Mouse (Mus musculus): Measurements from ENCODE around the gene G3bp1. TPM values are rescaled to one million over a fixed set of nuclear protein-coding genes. Genes with fewer than 3 reads are reported as not detected.

G3bp1 gene
- polyA plus RNA-seq, 1 experiment from 2014 or later: 36.8 TPM

DNA sequence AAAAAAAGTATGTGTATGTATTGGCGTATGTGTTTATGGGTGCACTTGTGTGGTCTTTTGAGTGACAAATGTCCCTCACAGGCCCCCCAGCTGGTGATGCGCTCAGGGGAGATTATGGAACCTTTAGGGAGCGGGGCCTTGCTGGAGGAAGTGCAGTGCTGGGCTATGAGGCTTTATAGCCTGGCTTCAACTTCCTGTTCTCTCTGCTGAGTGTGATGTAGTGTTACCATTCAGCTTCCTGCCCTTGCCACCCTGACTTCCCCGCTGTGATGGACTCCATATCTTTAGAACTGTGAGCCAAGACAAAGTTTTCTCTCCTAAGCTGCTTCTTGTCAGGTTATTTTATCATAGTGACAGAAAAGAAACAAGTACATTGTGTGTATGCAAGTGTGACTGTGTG, 73.2 kb downstream of the G3bp1 start:
- WGBS (ENCODE audit: insufficient replicate concordance): 42% methylated on average over 4 of the region's 4 CpGs
- no peak overlapping the region for H3K4me3 ChIP-seq (ENCODE audit: low read depth, low read length)
- no peak overlapping the region for H3K9ac ChIP-seq (replicated peaks)
- no peak overlapping the region for H3K4me2 ChIP-seq (ENCODE audit: low read depth, low read length)
- no peaks in the 10 kb centered on the region for H3K4me1 ChIP-seq (ENCODE audit: insufficient read depth)
- ATAC-seq: no peak
- TF ChIP-seq EP300 (IDR thresholded peaks at IDR 0.05; ENCODE audit: low read depth): no peak
- no peak for TF ChIP-seq CTCF (IDR thresholded peaks at IDR 0.05; ENCODE audit: low read depth)
- no peaks in the 10 kb centered on the region for H3K36me3 ChIP-seq (replicated peaks; ENCODE audit: insufficient read depth, low read length)
- no peaks in the 10 kb centered on the region for H3K27me3 ChIP-seq (ENCODE audit: insufficient read depth, low read length)
- no peak overlapping the region for H3K27ac ChIP-seq (ENCODE audit: low read depth)
- H3K9me3 ChIP-seq (ENCODE audit: low read length): no peaks in the 10 kb centered on the region
- no peak for DNase-seq

GRCm38 (mm10) chr11:55545690-55546089, 76.2 kb downstream of the G3bp1 start:
- Histone ChIP-seq H3K4me3 (ENCODE audit: low read depth, low read length) (no peak overlapping the region), H3K9ac (replicated peaks) (no peak overlapping the region), H3K27ac (ENCODE audit: low read depth) (no peak overlapping the region), H3K4me2 (ENCODE audit: low read depth, low read length) (no peak overlapping the region), H3K4me1 (ENCODE audit: insufficient read depth) (no peaks in the 10 kb centered on the region), H3K9me3 (ENCODE audit: low read length) (no peaks in the 10 kb centered on the region), H3K36me3 (replicated peaks; ENCODE audit: insufficient read depth, low read length) (no peaks in the 10 kb centered on the region), H3K27me3 (ENCODE audit: insufficient read depth, low read length) (no peaks in the 10 kb centered on the region)
- TF ChIP-seq EP300 (IDR thresholded peaks at IDR 0.05; ENCODE audit: low read depth) (no peak), CTCF (IDR thresholded peaks at IDR 0.05; ENCODE audit: low read depth) (peak; percentile 12; the same call in 1 of the 2 replicates)
- WGBS (ENCODE audit: insufficient replicate concordance): 62% methylated on average over 1 of the region's 1 CpGs
- no peak for DNase-seq
- no peak for ATAC-seq

Small RNA genes within 50 kb of the gene (microRNA-seq; reads per million reads assigned to microRNA genes)
- gene Mir7652: not detected

Other genes with a start within 250 kb of the G3bp1 start
- gene Fat2, start 133.1 kb upstream of the G3bp1 start, polyA plus RNA-seq (2015; fragmentation: Nextera tagmentation; extraction: Ambion mirVana): not detected in 2 replicates
- 258 and 272 TPM in 2 replicates for gene Sparc, start 46.5 kb upstream of the G3bp1 start, polyA plus RNA-seq (2015; fragmentation: Nextera tagmentation; extraction: Ambion mirVana)
- gene Atox1, start 8.4 kb upstream of the G3bp1 start, polyA plus RNA-seq (2015; fragmentation: Nextera tagmentation; extraction: Ambion mirVana): 261 and 271 TPM in 2 replicates
- not detected in 2 replicates for gene Glra1, start 138.5 kb downstream of the G3bp1 start, polyA plus RNA-seq (2015; fragmentation: Nextera tagmentation; extraction: Ambion mirVana)